Comparison of ENCODE assay signal across 10 mouse cellular contexts in genomic region chr6:116697413-116697812, GRCm38 (mm10). TPM values are rescaled to one million over a fixed set of nuclear protein-coding genes. Genes with fewer than 3 reads are reported as not detected.
DNase-seq lines count a peak whose midpoint lies in the region; TF ChIP-seq lines count a peak whose summit lies in the region.
"Had no signal": no experiment of that assay in that cellular context is flagged by ENCODE, and none has a peak within 500 bp of the region (broad histone marks: within the 10 kb centered on the region; RNA-seq: fewer than 3 reads in every experiment).

No protein-coding gene starts in this region.

- H3K79me2 ChIP-seq in C2C12 (ENCODE audit: control insufficient read depth, insufficient read depth): no peaks in the 10 kb centered on the region

- H3K27ac ChIP-seq in layer of hippocampus, adult 2 months: no peak overlapping the region
- no peak overlapping the region for H3K27ac ChIP-seq in embryonic facial prominence, embryonic 10.5 days (replicated peaks)
- H3K27ac ChIP-seq: liver, embryonic 15.5 days had no signal

- H3ac ChIP-seq in C2C12 (ENCODE audit: control insufficient read depth, insufficient read length, low read depth): no peak overlapping the region

- WGBS in embryonic facial prominence, embryonic 10.5 days: 59% methylated on average over 2 of the region's 2 CpGs

- 0 out of 2 replicates have a peak, but pooled peaks cover 4% of the 10 kb centered on the region for H3K4me1 ChIP-seq in embryonic facial prominence, embryonic 10.5 days
- H3K4me1 ChIP-seq: liver, embryonic 15.5 days had no signal

- H3K4me3 ChIP-seq in layer of hippocampus, adult 2 months: no peak overlapping the region
- H3K4me3 ChIP-seq in C2C12 (ENCODE audit: insufficient read depth, poor library complexity, severe bottlenecking): no peak overlapping the region
- H3K4me3 ChIP-seq in embryonic facial prominence, embryonic 10.5 days: no peak overlapping the region
- H3K4me3 ChIP-seq: liver, embryonic 15.5 days had no signal

- H3K79me3 ChIP-seq in C2C12 (ENCODE audit: low read depth): no peaks in the 10 kb centered on the region

- DNase-seq in layer of hippocampus, adult 2 months (ENCODE audit: low spot score in 2 of 2): no peak
- DNase-seq in layer of hippocampus, adult 8-10 months (ENCODE audit: low spot score in 2 of 2): no peak
- peak; percentile 40 for DNase-seq in Muller cell, postnatal 12 days (ENCODE audit: inconsistent ontology term)
- DNase-seq in lung, postnatal 36 days: peak; percentile 45
- DNase-seq in embryonic facial prominence, embryonic 10.5 days (ENCODE audit: low spot score): no peak
- DNase-seq in urinary bladder, adult 2 months (ENCODE audit: low spot score): no peak
- DNase-seq: adrenal gland, adult 8-10 months; thymus, adult 18-20 months had no signal

- no peaks in the 10 kb centered on the region for H3K27me3 ChIP-seq in C2C12 (ENCODE audit: control insufficient read depth, insufficient read depth, insufficient read length)
- no peaks in the 10 kb centered on the region for H3K27me3 ChIP-seq in embryonic facial prominence, embryonic 10.5 days (replicated peaks; ENCODE audit: low read depth, poor library complexity, severe bottlenecking)
- H3K27me3 ChIP-seq: liver, embryonic 15.5 days had no signal

- H3K9me3 ChIP-seq in embryonic facial prominence, embryonic 10.5 days: no peaks in the 10 kb centered on the region
- H3K9me3 ChIP-seq: liver, embryonic 15.5 days had no signal

- H3K36me3 ChIP-seq in C2C12 (ENCODE audit: control insufficient read depth, insufficient read depth): no peaks in the 10 kb centered on the region
- no peaks in the 10 kb centered on the region for H3K36me3 ChIP-seq in embryonic facial prominence, embryonic 10.5 days (replicated peaks)
- H3K36me3 ChIP-seq: liver, embryonic 15.5 days had no signal

- peak; percentile 66 for TF ChIP-seq CTCF in layer of hippocampus, adult 2 months (conservative IDR thresholded peaks at IDR 0.05)
- peak; percentile 68 for TF ChIP-seq CTCF in C2C12 (IDR thresholded peaks at IDR 0.05; ENCODE audit: control insufficient read depth, insufficient read depth, insufficient read length)

TF ChIP-seq in C2C12, 6 proteins besides CTCF, POLR2A, EP300 and RAD21:
- TF ChIP-seq MYOG (IDR thresholded peaks at IDR 0.05; ENCODE audit: control insufficient read depth, extremely low read depth, insufficient read length): no peak
- TF ChIP-seq USF1 (IDR thresholded peaks at IDR 0.05; ENCODE audit: low read depth): no peak
- TF ChIP-seq MAX (IDR thresholded peaks at IDR 0.05): no peak
- TF ChIP-seq MYOD1 (IDR thresholded peaks at IDR 0.05; ENCODE audit: control insufficient read depth, insufficient read length, low read depth): no peak
- no peak for TF ChIP-seq CEBPB (IDR thresholded peaks at IDR 0.05; ENCODE audit: low read depth)
- no peak for TF ChIP-seq FOSL1 (IDR thresholded peaks at IDR 0.05; ENCODE audit: insufficient read depth, low read length, poor library complexity, severe bottlenecking)
TF ChIP-seq in C2C12: peak in this region for 0.

RNA-seq across cellular contexts. Expression of gene Tmem72, which starts 19.3 kb away (rescaled TPM):
- total RNA-seq in layer of hippocampus, adult 2 months (2021): under 1 TPM; 0.59 to 0.82 TPM
- total RNA-seq in layer of hippocampus, adult 8-10 months (2022): under 1 TPM; 0.53 to 0.82 (median 0.66) TPM
- 0.06 TPM for polyA plus RNA-seq in C2C12 (2012; fragmentation: generic; extraction: Trizol)
- polyA plus RNA-seq in embryonic facial prominence, embryonic 10.5 days (2016; fragmentation: Nextera tagmentation; extraction: Ambion mirVana): 0.04 and 0.06 TPM in 2 replicates
- polyA plus RNA-seq in urinary bladder, adult 2 months (2012; rRNA removed): 0.01 and 0.03 TPM in 2 replicates

RNA-seq across cellular contexts. Expression of gene Rassf4, which starts 23.7 kb away (rescaled TPM):
- total RNA-seq in layer of hippocampus, adult 2 months (2021): 1 to 10 TPM; 3.8 to 6.0 TPM
- 1 to 10 TPM; 4.7 to 7.3 (median 5.0) TPM for total RNA-seq in layer of hippocampus, adult 8-10 months (2022)
- 0.21 TPM for polyA plus RNA-seq in C2C12 (2012; fragmentation: generic; extraction: Trizol)
- polyA plus RNA-seq in embryonic facial prominence, embryonic 10.5 days (2016; fragmentation: Nextera tagmentation; extraction: Ambion mirVana): 12.8 and 19.0 TPM in 2 replicates
- 9.0 and 11.9 TPM in 2 replicates for polyA plus RNA-seq in urinary bladder, adult 2 months (2012; rRNA removed)

RNA-seq across cellular contexts. Expression of gene Depp1, which starts 47.0 kb away (rescaled TPM):
- 1 to 10 TPM in 1 of 2 experiments, under 1 TPM in 1; 0.54 to 1.4 TPM for total RNA-seq in layer of hippocampus, adult 2 months (2021)
- total RNA-seq in layer of hippocampus, adult 8-10 months (2022): 1 to 10 TPM in 3 of 4 experiments, under 1 TPM in 1; 0.94 to 2.9 (median 1.9) TPM
- 0.46 TPM for polyA plus RNA-seq in C2C12 (2012; fragmentation: generic; extraction: Trizol)
- polyA plus RNA-seq in embryonic facial prominence, embryonic 10.5 days (2016; fragmentation: Nextera tagmentation; extraction: Ambion mirVana): 16.5 and 20.6 TPM in 2 replicates
- polyA plus RNA-seq in urinary bladder, adult 2 months (2012; rRNA removed): 98.4 and 125 TPM in 2 replicates

Comparison
In these comparisons a context has a peak if more than half of its experiments do, and no peak if none do; other contexts are left out.
1. DNase-seq: peak in Muller cell, postnatal 12 days (single experiment) and lung, postnatal 36 days (single experiment); none in layer of hippocampus, adult 2 months (0 of 2), layer of hippocampus, adult 8-10 months (0 of 2), embryonic facial prominence, embryonic 10.5 days (single experiment) and urinary bladder, adult 2 months (single experiment).
2. RNA of gene Depp1, which starts 47.0 kb away (polyA plus RNA-seq): 98.4 to 125 TPM in urinary bladder, adult 2 months and 16.5 to 20.6 TPM in embryonic facial prominence, embryonic 10.5 days; 0.46 TPM in C2C12 (single experiment); every median in the first group is over 10 times any median in the second.